27 mouse cellular contexts compared by ENCODE assay signal in genomic region chr2:53006161-53006560, GRCm38 (mm10).
DNase-seq lines count a peak whose midpoint lies in the region; ATAC-seq and TF ChIP-seq lines count a peak whose summit lies in the region.
"Had no signal": no experiment of that assay in that cellular context is flagged by ENCODE, and none has a peak within 500 bp of the region (broad histone marks: within the 10 kb centered on the region; RNA-seq: fewer than 3 reads in every experiment).

No protein-coding gene starts in this region.

- H3K27ac ChIP-seq in left cerebral cortex, adult 2 months, result no peak overlapping the region
- H3K27ac ChIP-seq: embryonic facial prominence, embryonic 12.5 days; embryonic facial prominence, embryonic 15.5 days; gastrocnemius, adult 2 months; heart, embryonic 15.5 days; hindbrain, embryonic 10.5 days; hindbrain, embryonic 15.5 days had no signal

- no peak for TF ChIP-seq CTCF in left cerebral cortex, adult 2 months (IDR thresholded peaks at IDR 0.05)
- no peak for TF ChIP-seq CTCF in brain, embryonic 14.5 days (IDR thresholded peaks at IDR 0.05; ENCODE audit: borderline replicate concordance, extremely low read depth, insufficient read depth, insufficient read length)

- no peak for TF ChIP-seq POLR2A in brain, embryonic 14.5 days (IDR thresholded peaks at IDR 0.05; ENCODE audit: borderline replicate concordance, extremely low read depth, insufficient read depth, insufficient read length, poor library complexity, severe bottlenecking)

- intact Hi-C loops in left cerebral cortex, postnatal 4 days (cut with DNase I), result no loop called here
- intact Hi-C loops in left cerebral cortex, adult 2 months (cut with DNase I), result loop anchor here (5.0 kb wide), 3 partner anchors 76 to 249 kb away; partner anchors contain the start of gene Fmnl2

- ATAC-seq in cerebellum, adult (ENCODE audit: insufficient number of reproducible peaks, low FRiP score, low TSS enrichment), result 0 out of 2 replicates have a peak, but pooled peaks have one; percentile 39
- ATAC-seq: forebrain, embryonic 14.5 days; forebrain, postnatal 0 days; intestine, postnatal 0 days; Patski had no signal

- no peak for DNase-seq in cerebellum, adult 8-10 months
- peak; percentile 34 to 45 for DNase-seq in cerebellum, postnatal 25 days
- DNase-seq in cerebellum, adult 9-11 months, result no peak
- DNase-seq in left cerebral cortex, postnatal 4 days, result peak; percentile 33
- no peak for DNase-seq in left cerebral cortex, adult 2 months (ENCODE audit: extremely low spot score in 1 of 2, low spot score in 2 of 2)
- peak; percentile 32 for DNase-seq in brain, embryonic 14.5 days (ENCODE audit: low read depth)
- no peak for DNase-seq in left cerebral cortex, adult 9 months (ENCODE audit: low spot score in 2 of 2)
- DNase-seq: adrenal gland, postnatal 10 days; adrenal gland, postnatal 36 days; cerebellum, adult 11 months; forebrain, postnatal 0 days; gastrocnemius, adult 2 months; gastrocnemius, postnatal 25 days; heart, adult 18-20 months; heart, postnatal 10 days; heart, postnatal 36 days; kidney, adult 2 months had no signal

- H3K4me3 ChIP-seq in left cerebral cortex, adult 2 months, result no peak overlapping the region
- H3K4me3 ChIP-seq: embryonic facial prominence, embryonic 12.5 days; embryonic facial prominence, embryonic 15.5 days; gastrocnemius, adult 2 months; heart, embryonic 12.5 days; heart, embryonic 15.5 days; hindbrain, embryonic 10.5 days; hindbrain, embryonic 15.5 days had no signal

Comparison
In these comparisons a context has a peak if more than half of its experiments do, and no peak if none do; other contexts are left out.
1. DNase-seq: peak in cerebellum, postnatal 25 days (2 of 2), left cerebral cortex, postnatal 4 days (single experiment) and brain, embryonic 14.5 days (single experiment); none in cerebellum, adult 8-10 months (single experiment), cerebellum, adult 9-11 months (single experiment), left cerebral cortex, adult 2 months (0 of 2) and left cerebral cortex, adult 9 months (0 of 2).